Mouse (Mus musculus) hindlimb bud, embryonic 11.5 days (tissue): ENCODE results near the gene Adnp.
A peak's percentile ranks its signal among the peaks of the same experiment; 100 is the strongest.
"Not testable (repeated sequence)": the region's sequence is repeated elsewhere in the genome, so short reads cannot be mapped to it uniquely, and the experiment has no call there.

Source experiments
- DNase-seq: peaks from one replicate; pipeline ENCODE4 v3.0.0-alpha.2; 2012; ENCODE audit warnings: low read depth, low spot score; ENCODE audit errors: extremely low spot score

Adnp gene

DNA sequence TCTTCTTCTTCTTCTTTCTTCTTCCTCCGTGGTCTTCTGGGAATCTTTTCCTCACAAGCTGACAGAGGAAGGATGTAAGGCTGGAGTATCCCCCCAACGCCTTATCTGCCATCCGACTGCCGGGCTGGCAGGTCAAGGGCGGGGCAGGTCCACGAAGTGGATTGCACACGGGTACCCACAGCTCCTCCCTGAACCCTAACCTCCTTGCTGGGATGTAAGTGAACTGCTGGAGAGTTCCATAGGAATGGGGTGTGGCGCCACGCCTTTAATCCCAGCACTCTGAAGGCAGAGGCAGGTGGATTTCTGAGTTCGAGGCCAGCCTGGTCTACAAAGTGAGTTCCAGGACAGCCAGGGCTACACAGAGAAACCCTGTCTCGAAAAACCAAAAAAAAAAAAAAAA lies 48.9 kb downstream of the Adnp start:
- not testable (repeated sequence) for DNase-seq

- no peak for DNase-seq
These were observed 50.6 kb downstream of the Adnp start for GRCm38 (mm10) chr2:168156361-168156760.

GRCm38 (mm10) chr2:168155666-168156065 lies 51.2 kb downstream of the Adnp start:
- DNase-seq = no peak

DNA sequence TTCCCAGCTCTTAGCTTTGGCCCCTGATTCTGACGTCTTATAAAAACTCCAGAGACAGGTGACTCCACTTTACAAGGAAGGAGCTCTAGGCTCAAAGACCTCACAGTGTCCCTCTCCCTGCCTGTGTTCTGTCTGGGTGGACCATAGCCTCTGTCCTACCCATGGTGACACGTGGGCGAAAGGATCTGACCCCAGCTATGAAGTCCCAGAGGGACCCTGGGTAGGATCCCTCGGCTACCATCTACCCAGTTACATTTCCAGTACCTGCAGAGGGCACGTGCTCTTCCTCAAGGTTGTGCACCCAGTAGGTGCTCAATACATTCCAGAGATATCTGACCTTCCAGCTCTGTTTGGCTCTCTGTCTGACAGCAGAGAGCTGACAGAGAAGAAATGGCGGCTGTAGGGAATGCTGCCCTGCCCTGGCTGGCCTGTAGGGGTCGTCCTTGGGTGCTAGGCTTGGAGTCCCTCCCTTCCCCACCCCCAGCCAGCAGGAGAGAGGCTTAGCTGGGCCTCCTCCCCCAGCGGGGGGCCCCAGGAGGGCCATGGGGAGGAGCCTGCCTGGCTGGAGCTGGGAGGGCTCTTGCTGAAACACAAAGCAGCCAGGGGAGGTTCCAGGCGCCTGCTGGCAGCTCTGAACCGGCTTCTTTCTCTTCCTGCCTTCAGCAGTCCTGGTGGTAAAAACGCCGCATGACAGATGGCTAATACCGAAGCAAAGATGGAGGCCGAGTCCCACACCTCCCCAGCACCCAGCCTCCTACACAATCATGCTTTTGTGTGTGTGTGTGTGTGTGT lies 52.6 kb downstream of the Adnp start:
- DNase-seq = peak; percentile 89

- no peak for DNase-seq
These were observed 57.7 kb downstream of the Adnp start for GRCm38 (mm10) chr2:168149241-168149640.

DNA sequence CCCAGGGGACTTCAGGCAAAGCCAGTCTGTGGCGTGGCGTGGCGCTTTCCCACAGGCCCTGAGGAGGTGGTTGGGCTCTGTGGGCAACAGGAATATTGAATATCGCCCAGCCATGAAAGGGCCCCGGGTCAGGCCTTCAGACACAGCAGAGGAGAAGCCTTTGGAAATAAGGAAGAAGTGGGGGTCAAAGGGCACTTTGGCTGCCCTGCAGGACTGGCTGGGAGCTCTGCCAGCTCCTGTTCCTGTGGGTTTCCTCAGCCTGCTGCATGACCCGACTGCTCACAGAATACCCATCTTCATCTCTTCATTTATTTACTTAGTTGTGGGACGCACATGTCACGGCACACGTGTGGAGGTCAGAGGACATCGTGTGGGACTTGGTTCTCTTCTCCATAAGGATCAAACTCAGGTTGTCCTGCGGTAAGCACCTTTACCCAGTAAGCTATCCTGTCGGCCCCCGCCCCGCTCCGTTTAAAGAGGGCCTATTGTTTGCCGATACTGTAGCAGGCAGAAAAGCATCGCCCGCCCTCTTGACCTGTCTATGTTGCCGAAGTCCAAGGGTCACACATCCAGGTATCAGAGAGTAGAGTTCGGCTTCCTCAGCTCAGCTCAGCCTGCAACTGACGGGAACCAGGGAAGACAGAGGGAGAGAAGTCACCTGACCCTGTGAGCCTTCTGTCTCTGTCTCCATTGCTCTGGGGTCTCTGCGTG lies 59.0 kb downstream of the Adnp start:
- DNase-seq = no peak

DNA sequence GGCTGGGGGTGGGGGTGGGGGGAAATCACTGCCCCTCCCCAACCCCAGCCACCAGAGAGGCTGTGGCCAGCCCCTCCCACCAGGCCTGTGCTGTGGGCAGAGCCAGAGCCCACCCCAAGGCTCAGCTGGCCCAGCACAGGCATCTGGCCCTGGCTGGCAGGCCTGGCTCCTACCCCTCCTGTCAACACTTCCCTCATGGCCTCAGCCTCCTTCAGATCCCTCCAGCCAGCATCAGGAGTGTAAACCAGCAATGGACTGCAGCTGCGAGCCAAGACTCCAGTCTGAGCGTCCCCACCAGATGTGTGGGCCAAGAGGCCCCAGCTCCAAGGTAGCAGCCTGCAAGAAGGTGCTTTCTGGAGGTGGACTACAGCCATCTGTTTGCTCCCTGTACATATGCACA lies 61.5 kb downstream of the Adnp start:
- no peak for DNase-seq

GRCm38 (mm10) chr2:168143794-168144193 lies 63.1 kb downstream of the Adnp start:
- no peak for DNase-seq

DNA sequence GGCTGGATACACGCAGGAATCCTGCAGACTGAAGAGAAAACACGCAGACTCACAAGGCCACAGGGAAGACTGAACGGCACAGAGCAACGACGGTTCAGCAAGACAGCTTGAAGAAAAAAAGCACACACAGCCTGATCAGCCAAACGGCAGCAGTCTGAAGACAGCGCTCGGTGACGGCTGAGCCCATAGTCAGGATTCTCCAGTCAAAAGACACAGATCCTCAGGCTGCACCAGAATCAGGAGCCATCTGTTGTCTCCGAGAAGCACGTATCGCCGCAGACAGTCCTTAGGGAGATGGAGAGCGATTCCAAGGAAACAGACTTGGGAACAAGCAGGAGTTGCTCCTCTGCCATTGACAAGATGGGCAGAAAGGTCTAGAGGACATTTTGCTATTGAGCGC lies 69.8 kb downstream of the Adnp start:
- no peak for DNase-seq
